ENCODE assay signal across 19 mouse cellular contexts in genomic region chr2:170365676-170366075, GRCm38 (mm10).
"Had no signal": no experiment of that assay in that cellular context is flagged by ENCODE, and none has a peak within 500 bp of the region (broad histone marks: within the 10 kb centered on the region; RNA-seq: fewer than 3 reads in every experiment).

No protein-coding gene starts in this region.

- H3K4me2 ChIP-seq: heart, embryonic 11.5 days; hindbrain, embryonic 12.5 days; hindbrain, embryonic 14.5 days; intestine, embryonic 15.5 days; limb, embryonic 12.5 days; liver, embryonic 11.5 days had no signal

- H3K4me3 ChIP-seq: gastrocnemius, adult 2 months; hindbrain, embryonic 10.5 days; hindbrain, embryonic 12.5 days; intestine, embryonic 15.5 days; layer of hippocampus, adult 2 months; left cerebral cortex, adult 2 months; limb, embryonic 10.5 days; limb, embryonic 12.5 days had no signal

- H3K9me3 ChIP-seq: hindbrain, embryonic 10.5 days; hindbrain, embryonic 12.5 days; intestine, embryonic 15.5 days; limb, embryonic 10.5 days; limb, embryonic 12.5 days had no signal

- H3K27me3 ChIP-seq: hindbrain, embryonic 12.5 days; intestine, embryonic 15.5 days; limb, embryonic 12.5 days had no signal

- H3K9ac ChIP-seq: hindbrain, embryonic 12.5 days; hindbrain, embryonic 14.5 days; intestine, embryonic 15.5 days; limb, embryonic 12.5 days had no signal

- DNase-seq: gastrocnemius, adult 2 months; gastrocnemius, postnatal 10 days; gastrocnemius, postnatal 25 days; kidney, adult 18-20 months; liver had no signal

- H3K4me1 ChIP-seq: hindbrain, embryonic 10.5 days; hindbrain, embryonic 12.5 days; intestine, embryonic 15.5 days; limb, embryonic 10.5 days; limb, embryonic 12.5 days had no signal

- ATAC-seq: forebrain, embryonic 16.5 days; hindbrain, embryonic 16.5 days; inflammation-experienced regulatory T-cells, adult 6 months; intestine, embryonic 15.5 days; intestine, postnatal 0 days had no signal

- H3K36me3 ChIP-seq: hindbrain, embryonic 10.5 days; hindbrain, embryonic 12.5 days; intestine, embryonic 15.5 days; limb, embryonic 10.5 days; limb, embryonic 12.5 days had no signal

- H3K27ac ChIP-seq: gastrocnemius, adult 2 months; hindbrain, embryonic 10.5 days; hindbrain, embryonic 12.5 days; hindbrain, embryonic 14.5 days; intestine, embryonic 15.5 days; layer of hippocampus, adult 2 months; left cerebral cortex, adult 2 months; limb, embryonic 10.5 days; limb, embryonic 12.5 days had no signal
